Mouse (Mus musculus) bone marrow macrophage, adult 2 months (primary cell): ENCODE measurements at regions not wholly inside any gene's neighbourhood (a gene's known extent, or its start where the extent isn't known, plus 50 kb on each side); places are given as distances from the start of the nearest gene placed in this dataset.

Experiments
- CTCF ChIP-seq: IDR thresholded peaks from 2 replicates; pipeline ENCODE4 v1.5.1; 2012; ENCODE audit warnings: low read depth, mild to moderate bottlenecking, low read length, moderate library complexity
- POLR2A ChIP-seq: IDR thresholded peaks from 2 replicates; pipeline ENCODE4 v1.6.1; 2012; ENCODE audit warnings: mild to moderate bottlenecking, low read depth, low read length, borderline replicate concordance

- no peak for TF ChIP-seq POLR2A
- no peak for TF ChIP-seq CTCF
Observed at GRCm38 (mm10) chr1:152184956-152185355, 95.0 kb upstream of the 1700025G04Rik start.
